Mouse (Mus musculus) lung, embryonic 14.5 days (tissue): ENCODE measurements around the gene Adam6b. TPM values are rescaled to one million over a fixed set of nuclear protein-coding genes. Genes with fewer than 3 reads are reported as not detected.
"Not testable (repeated sequence)": the region's sequence is repeated elsewhere in the genome, so short reads cannot be mapped to it uniquely, and the experiment has no call there.

ENCODE experiments used
- ATAC-seq: fragments of 200-750 bp; cut with Nextera tagmentation; 2 replicates; pipeline ENCODE4 v1.8.0; 2017; ENCODE audit warnings: mild to moderate bottlenecking, moderate TSS enrichment, moderate library complexity; ENCODE audit not compliant: insufficient read depth
- DNase-seq: peaks from one replicate; pipeline ENCODE4 v3.0.0-alpha.2; 2015
- H3K27ac ChIP-seq: fragments of 300-500 bp; sonication (generic); 2 replicates; pipeline ENCODE4 v1.5.1; 2014; ENCODE audit warnings: low read depth, mild to moderate bottlenecking, moderate library complexity
- H3K27me3 ChIP-seq: fragments of 300-500 bp; sonication (generic); 2 replicates; pipeline ENCODE4 v1.6.1; 2014; ENCODE audit warnings: low read length, control low read depth; ENCODE audit not compliant: insufficient read depth
- H3K36me3 ChIP-seq: fragments of 300-500 bp; sonication (generic); 2 replicates; pipeline ENCODE4 v1.6.1; 2014; ENCODE audit warnings: control low read depth; ENCODE audit not compliant: insufficient read depth
- H3K4me1 ChIP-seq: fragments of 300-500 bp; sonication (generic); 2 replicates; pipeline ENCODE4 v1.6.1; 2014; ENCODE audit warnings: antibody characterized with exemption, control low read depth; ENCODE audit not compliant: insufficient read depth
- H3K4me2 ChIP-seq: fragments of 300-500 bp; sonication (generic); 2 replicates; pipeline ENCODE4 v1.6.1; 2014; ENCODE audit warnings: mild to moderate bottlenecking
- H3K4me3 ChIP-seq: fragments of 300-500 bp; sonication (generic); 2 replicates; pipeline ENCODE4 v1.5.1; 2014; ENCODE audit warnings: low read depth, low read length
- H3K9ac ChIP-seq: fragments of 300-500 bp; sonication (generic); 2 replicates; pipeline ENCODE4 v1.6.1; 2014
- H3K9me3 ChIP-seq: fragments of 300-500 bp; sonication (generic); 2 replicates; pipeline ENCODE4 v1.6.1; 2016; ENCODE audit warnings: low read depth, low read length, control low read depth
- CTCF ChIP-seq: IDR thresholded peaks from 2 replicates; pipeline ENCODE4 v1.5.1; 2016; ENCODE audit warnings: antibody characterized with exemption, low read depth
- WGBS: fragments of 180-500 bp; shearing (Covaris S2); extraction: QIAGEN DNeasy Blood & Tissue Kit; methylation state at CpG from one replicate; pipeline ENCODE4 v1.1.7; 2014; 5-methylcytosine and 5-hydroxymethylcytosine counted together
- polyA plus RNA-seq: library from polyadenylated mRNA; unstranded; fragments of >200 nt; fragmentation: Nextera tagmentation; extraction: Ambion mirVana; gene quantifications from 2 replicates; pipeline ENCODE4 v1.2.1, GENCODE M21; 2014

Gene Adam6b
- not detected in 2 replicates for polyA plus RNA-seq

DNA sequence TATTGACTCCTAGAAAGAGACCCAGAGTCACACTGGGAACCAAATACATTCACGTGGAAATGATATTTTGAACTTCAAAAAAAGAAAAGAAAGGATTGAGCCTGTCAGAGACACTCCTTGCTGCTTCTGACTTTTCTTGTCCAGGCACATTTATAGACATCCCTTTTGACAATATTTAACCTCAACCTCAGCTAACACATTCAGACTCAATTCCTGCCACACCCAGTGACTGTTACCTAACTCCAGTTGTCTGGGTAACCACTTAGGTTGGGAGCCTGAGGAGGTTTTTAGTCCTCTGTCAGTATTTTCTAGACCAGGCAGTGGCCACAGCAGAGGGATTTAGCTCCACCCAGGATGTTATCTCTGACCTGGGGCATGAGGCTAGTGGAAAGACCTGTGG, at the start of gene Adam6b:
TSS of gene Adam6b (plus strand) at position 301 of the 400 bp plus-strand sequence.
- not testable (repeated sequence) for H3K27ac ChIP-seq, H3K27me3 ChIP-seq, H3K4me3 ChIP-seq, H3K4me2 ChIP-seq, H3K36me3 ChIP-seq, H3K4me1 ChIP-seq, H3K9ac ChIP-seq, ATAC-seq, H3K9me3 ChIP-seq, DNase-seq
- no CpG with 5 or more reads among the region's 1 CpGs for WGBS

GRCm38 (mm10) chr12:113446061-113446460, 43.2 kb upstream of the Adam6b start:
- no peak for TF ChIP-seq CTCF
- 83% methylated on average over 1 of the region's 1 CpGs for WGBS
- no peak overlapping the region for H3K4me2 ChIP-seq
- no peak overlapping the region for H3K9ac ChIP-seq
- H3K36me3 ChIP-seq, result no peaks in the 10 kb centered on the region
- no peaks in the 10 kb centered on the region for H3K4me1 ChIP-seq
- DNase-seq, result no peak
- H3K27ac ChIP-seq, result no peak overlapping the region
- no peaks in the 10 kb centered on the region for H3K9me3 ChIP-seq
- no peak for ATAC-seq
- no peak overlapping the region for H3K4me3 ChIP-seq
- no peaks in the 10 kb centered on the region for H3K27me3 ChIP-seq

DNA sequence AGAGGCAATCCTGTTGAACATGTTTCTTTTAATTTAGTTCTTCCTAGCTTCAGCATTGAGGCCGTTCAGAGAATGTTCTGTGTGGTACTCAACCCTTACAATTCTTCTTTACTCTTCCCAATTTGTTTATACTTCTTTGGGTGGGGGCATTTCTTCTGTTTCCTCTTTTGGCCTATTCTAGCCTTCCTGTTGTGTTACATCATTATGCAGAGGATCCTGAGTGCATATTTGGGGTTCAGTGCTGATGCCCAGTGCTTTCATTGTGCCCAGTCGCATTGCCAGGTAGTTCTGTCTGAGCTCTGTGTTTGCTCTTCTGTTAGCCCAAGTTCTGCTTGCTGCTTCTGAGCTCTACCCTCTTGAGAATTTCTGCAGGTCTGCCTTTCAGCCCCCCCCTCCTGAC, 13.1 kb upstream of the Adam6b start:
- WGBS, result 74% methylated on average over 2 of the region's 2 CpGs
- no peak overlapping the region for H3K9ac ChIP-seq

DNA sequence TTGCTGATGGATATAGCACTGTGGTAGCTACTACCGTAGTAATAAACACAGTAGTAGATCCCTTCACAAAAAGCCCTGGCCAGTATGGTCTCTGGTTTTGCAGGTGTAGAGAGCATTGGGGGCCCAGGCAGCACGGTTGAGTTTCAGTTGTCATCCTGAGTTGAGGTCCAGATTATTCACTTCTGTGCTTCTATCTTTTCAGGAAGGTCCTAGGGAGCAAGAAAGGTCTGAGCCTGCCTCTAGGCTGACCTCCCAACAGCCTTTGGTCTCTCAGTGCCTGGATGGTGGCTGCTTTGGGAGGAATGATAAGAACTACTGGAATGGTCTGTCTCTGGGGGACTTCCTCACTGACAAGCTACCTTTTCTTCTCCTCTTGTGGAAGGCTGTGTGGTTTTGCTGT, 7.2 kb upstream of the Adam6b start:
- Histone ChIP-seq H3K4me1 (no peaks in the 10 kb centered on the region), H3K27me3 (no peaks in the 10 kb centered on the region), H3K4me3 (no peak overlapping the region), H3K4me2 (no peak overlapping the region), H3K9me3 (no peaks in the 10 kb centered on the region), H3K9ac (no peak overlapping the region), H3K36me3 (no peaks in the 10 kb centered on the region), H3K27ac (no peak overlapping the region)
- TF ChIP-seq CTCF, result no peak
- no peak for ATAC-seq
- no peak for DNase-seq
- 81% methylated on average over 2 of the region's 2 CpGs for WGBS

More for the DNA sequence above, 13.1 kb upstream of the Adam6b start:
- H3K9me3 ChIP-seq, result no peaks in the 10 kb centered on the region
- no peak overlapping the region for H3K4me2 ChIP-seq
- H3K4me1 ChIP-seq, result no peaks in the 10 kb centered on the region
- no peak for DNase-seq
- TF ChIP-seq CTCF, result no peak
- no peak overlapping the region for H3K4me3 ChIP-seq
- H3K27ac ChIP-seq, result no peak overlapping the region
- no peaks in the 10 kb centered on the region for H3K36me3 ChIP-seq
- H3K27me3 ChIP-seq, result no peaks in the 10 kb centered on the region
- ATAC-seq, result no peak

GRCm38 (mm10) chr12:113482661-113483389, 6.5 kb upstream of the Adam6b start:
- WGBS, result 41% methylated on average over 4 of the region's 4 CpGs
- no peak overlapping the region for H3K4me2 ChIP-seq
- H3K27ac ChIP-seq, result no peak overlapping the region
- H3K27me3 ChIP-seq, result no peaks in the 10 kb centered on the region
- no peaks in the 10 kb centered on the region for H3K9me3 ChIP-seq
- H3K9ac ChIP-seq, result no peak overlapping the region
- no peak for TF ChIP-seq CTCF
- DNase-seq (no peak), ATAC-seq (no peak)
- no peaks in the 10 kb centered on the region for H3K36me3 ChIP-seq
- no peak overlapping the region for H3K4me3 ChIP-seq
- H3K4me1 ChIP-seq, result no peaks in the 10 kb centered on the region

- Histone ChIP-seq H3K27ac (no peak overlapping the region), H3K4me1 (no peaks in the 10 kb centered on the region), H3K4me3 (no peak overlapping the region), H3K9me3 (no peaks in the 10 kb centered on the region), H3K9ac (no peak overlapping the region), H3K27me3 (no peaks in the 10 kb centered on the region), H3K4me2 (no peak overlapping the region), H3K36me3 (no peaks in the 10 kb centered on the region)
- no peak for TF ChIP-seq CTCF
- no peak for DNase-seq
- ATAC-seq, result no peak
- 82% methylated on average over 2 of the region's 2 CpGs for WGBS
Measured at GRCm38 (mm10) chr12:113483492-113484162, 5.7 kb upstream of the Adam6b start.

GRCm38 (mm10) chr12:113484971-113485485, 4.3 kb upstream of the Adam6b start:
- ATAC-seq, result no peak
- no peaks in the 10 kb centered on the region for H3K36me3 ChIP-seq
- no peak overlapping the region for H3K27ac ChIP-seq
- no peak overlapping the region for H3K4me3 ChIP-seq
- WGBS, result 25% methylated on average over 2 of the region's 2 CpGs
- H3K9me3 ChIP-seq, result no peaks in the 10 kb centered on the region
- no peak overlapping the region for H3K4me2 ChIP-seq
- H3K27me3 ChIP-seq, result no peaks in the 10 kb centered on the region
- DNase-seq, result peak; percentile 17
- no peaks in the 10 kb centered on the region for H3K4me1 ChIP-seq
- no peak overlapping the region for H3K9ac ChIP-seq
- peak; percentile 40 for TF ChIP-seq CTCF
